Mouse (Mus musculus) hindbrain, postnatal 0 days (tissue): ENCODE data around the gene Prpf31. TPM values are rescaled to one million over a fixed set of nuclear protein-coding genes. Genes with fewer than 3 reads are reported as not detected.

Source experiments
- ATAC-seq: fragments of 200-750 bp; cut with Nextera tagmentation; 2 replicates; pipeline ENCODE4 v1.8.0; 2017; ENCODE audit warnings: mild to moderate bottlenecking, moderate TSS enrichment, moderate library complexity
- DNase-seq: peaks from one replicate; pipeline ENCODE4 v3.0.0-alpha.2; 2015; ENCODE audit warnings: low spot score
- H3K27ac ChIP-seq: fragments of 300-500 bp; sonication (generic); 2 replicates; pipeline ENCODE4 v1.5.1; 2014; ENCODE audit warnings: mild to moderate bottlenecking
- H3K27me3 ChIP-seq: fragments of 300-500 bp; sonication (generic); 2 replicates; pipeline ENCODE4 v1.6.1; 2014; ENCODE audit warnings: low read length, mixed read lengths; ENCODE audit not compliant: insufficient read depth
- H3K36me3 ChIP-seq: fragments of 300-500 bp; sonication (generic); 2 replicates; pipeline ENCODE4 v1.6.1; 2014; ENCODE audit warnings: low read length, mixed read lengths; ENCODE audit not compliant: insufficient read depth
- H3K4me1 ChIP-seq: fragments of 300-500 bp; sonication (generic); 2 replicates; pipeline ENCODE4 v1.6.1; 2014; ENCODE audit warnings: antibody characterized with exemption, low read length, mixed read lengths; ENCODE audit not compliant: insufficient read depth
- H3K4me2 ChIP-seq: fragments of 300-500 bp; sonication (generic); 2 replicates; pipeline ENCODE4 v1.6.1; 2014; ENCODE audit warnings: low read depth, mild to moderate bottlenecking, low read length, moderate library complexity, mixed read lengths
- H3K4me3 ChIP-seq: fragments of 300-500 bp; sonication (generic); 2 replicates; pipeline ENCODE4 v1.5.1; 2014; ENCODE audit warnings: low read length
- H3K9ac ChIP-seq: fragments of 300-500 bp; sonication (generic); replicated peaks from 2 replicates; pipeline ENCODE4 v1.6.1; 2014; ENCODE audit warnings: mild to moderate bottlenecking, low read length, moderate library complexity, mixed read lengths
- H3K9me3 ChIP-seq: fragments of 300-500 bp; sonication (generic); 2 replicates; pipeline ENCODE4 v1.6.1; 2016; ENCODE audit warnings: low read length, mixed read lengths
- CTCF ChIP-seq: IDR thresholded peaks from 2 replicates; pipeline ENCODE4 v1.5.1; 2016; ENCODE audit warnings: antibody characterized with exemption, control low read depth, low read depth
- WGBS: fragments of 180-500 bp; shearing (Covaris S2); extraction: QIAGEN DNeasy Blood & Tissue Kit; methylation state at CpG from one replicate; pipeline ENCODE4 v1.1.7; 2014; 5-methylcytosine and 5-hydroxymethylcytosine counted together
- polyA plus RNA-seq: library from polyadenylated mRNA; unstranded; fragments of >200 nt; fragmentation: Nextera tagmentation; extraction: Ambion mirVana; gene quantifications from 2 replicates; pipeline ENCODE4 v1.2.1, GENCODE M21; 2015
- total RNA-seq: library from RNA; depleted of rRNA; stranded (reverse); fragments of >200 nt; gene quantifications from 2 replicates; pipeline ENCODE4 v1.2.3, GENCODE M21; 2014

The Prpf31 gene
- total and polyA plus RNA-seq, 2 experiments from 2014 or later = 50.8 to 77.6 TPM

GRCm38 (mm10) chr7:3664524-3665214 lies 34.9 kb downstream of the Prpf31 start:
- Histone ChIP-seq H3K4me1 (no peaks in the 10 kb centered on the region), H3K27ac (peak overlapping the region; percentile 79), H3K9me3 (no peaks in the 10 kb centered on the region), H3K27me3 (no peaks in the 10 kb centered on the region), H3K36me3 (peaks cover 23% of the 10 kb centered on the region), H3K4me2 (peak overlapping the region; percentile 62), H3K4me3 (peak overlapping the region; percentile 62), H3K9ac (peak overlapping the region; percentile 64)
- WGBS = 32% methylated on average over 15 of the region's 15 CpGs
- ATAC-seq = peak; percentile 7; the same call in 1 of the 2 replicates
- no peak for DNase-seq
- no peak for TF ChIP-seq CTCF

DNA sequence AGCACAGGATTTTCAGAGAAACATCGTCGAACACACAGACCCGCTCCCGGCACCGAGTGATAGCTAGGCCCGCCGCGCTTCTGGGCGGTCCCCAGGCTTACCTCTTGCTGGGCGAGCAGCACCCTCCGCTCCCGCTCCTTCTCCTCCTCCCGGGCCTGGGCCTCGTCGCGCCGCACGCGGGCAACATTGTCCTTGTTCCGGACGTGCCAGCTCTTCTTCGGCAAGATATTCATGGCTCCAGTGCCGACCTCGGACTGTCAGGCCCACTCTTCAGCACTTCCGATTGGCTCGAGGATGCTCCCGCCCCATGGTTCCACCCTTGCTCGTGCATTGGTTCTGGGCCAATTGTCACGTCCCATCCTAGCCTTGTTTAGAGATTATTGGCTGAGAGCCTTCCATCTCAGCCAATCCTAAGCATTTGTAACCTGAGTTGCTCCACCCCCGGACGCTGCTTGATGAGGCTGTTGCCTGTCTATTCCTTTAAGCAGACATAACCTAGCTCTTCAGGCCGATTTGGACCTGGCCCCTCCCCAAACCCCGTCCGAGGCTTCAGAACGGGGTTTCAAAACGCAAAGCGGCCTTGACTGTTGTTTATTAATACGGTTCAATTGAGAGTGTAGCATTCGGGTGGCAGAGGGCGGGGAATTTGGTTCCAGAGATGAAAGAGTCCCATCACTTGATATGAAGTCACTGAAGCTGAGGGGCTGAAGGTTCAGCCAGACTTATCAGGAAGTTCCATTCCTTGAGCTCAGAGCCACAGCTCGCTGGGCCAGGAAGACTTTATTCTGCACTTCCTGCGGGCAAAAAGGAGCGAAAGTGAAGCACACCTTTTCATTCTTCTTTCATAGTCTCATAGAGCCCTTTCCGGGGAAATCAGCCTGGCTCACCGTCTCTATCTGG lies 35.7 kb downstream of the Prpf31 start, which contains the start of gene Leng1:
Leng1 (minus strand) TSS at position 626 of the 900 bp plus-strand sequence.
- Histone ChIP-seq H3K4me2 (peak within 1 kb of the TSS; percentile 62), H3K9ac (peak within 1 kb of the TSS; percentile 64), H3K9me3 (no peaks in the 10 kb centered on the region), H3K27ac (peak within 1 kb of the TSS; percentile 79), H3K36me3 (peaks cover 15% of the 10 kb centered on the region; the same call in 1 of the 2 replicates), H3K27me3 (no peaks in the 10 kb centered on the region), H3K4me3 (peak within 1 kb of the TSS; percentile 62), H3K4me1 (no peaks in the 10 kb centered on the region)
- peak; percentile 99 for ATAC-seq
- TF ChIP-seq CTCF = no peak
- DNase-seq = peak; percentile 99
- WGBS = 3% methylated on average over 45 of the region's 45 CpGs

DNA sequence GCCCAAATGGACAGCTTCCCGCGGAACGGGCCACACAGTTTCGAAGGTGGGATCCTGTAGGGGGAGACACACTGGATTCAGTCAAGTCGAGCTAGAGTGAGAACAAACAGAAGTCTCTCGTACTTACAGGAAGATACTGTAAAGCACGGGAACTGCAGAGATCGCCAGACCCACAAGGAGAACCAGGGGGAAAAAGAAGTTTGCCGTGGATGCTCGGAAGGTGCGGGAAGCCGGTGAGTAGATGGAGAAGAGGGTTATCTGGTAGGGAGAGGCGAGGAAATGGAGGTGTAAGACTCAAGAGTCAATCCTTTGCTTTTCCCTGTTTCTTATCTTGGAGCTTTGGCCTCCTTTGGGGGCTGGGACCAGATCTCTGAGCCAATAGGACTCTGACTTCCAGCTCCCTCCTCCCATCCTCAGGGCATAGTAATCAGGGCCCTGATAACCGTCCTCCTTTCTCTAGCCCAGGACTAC lies 37.2 kb downstream of the Prpf31 start:
- TF ChIP-seq CTCF = peak; percentile 25; the same call in 1 of the 2 replicates
- no peak for ATAC-seq
- no peaks in the 10 kb centered on the region for H3K9me3 ChIP-seq
- H3K4me2 ChIP-seq = 0 out of 2 replicates have a peak overlapping the region, but pooled peaks have one; percentile 13
- peaks cover 9% of the 10 kb centered on the region; the same call in 1 of the 2 replicates for H3K36me3 ChIP-seq
- no peak for DNase-seq
- H3K9ac ChIP-seq = no peak overlapping the region
- H3K27me3 ChIP-seq = no peaks in the 10 kb centered on the region
- WGBS = 29% methylated on average over 14 of the region's 14 CpGs
- no peak overlapping the region for H3K27ac ChIP-seq
- no peaks in the 10 kb centered on the region for H3K4me1 ChIP-seq
- H3K4me3 ChIP-seq = no peak overlapping the region

GRCm38 (mm10) chr7:3674507-3675227 lies 44.9 kb downstream of the Prpf31 start:
- peak; percentile 90 for ATAC-seq
- H3K27me3 ChIP-seq = no peaks in the 10 kb centered on the region
- 69% methylated on average over 10 of the region's 10 CpGs for WGBS
- no peak overlapping the region for H3K4me2 ChIP-seq
- H3K9me3 ChIP-seq = no peaks in the 10 kb centered on the region
- H3K4me1 ChIP-seq = no peaks in the 10 kb centered on the region
- H3K36me3 ChIP-seq = peaks cover 5% of the 10 kb centered on the region; the same call in 1 of the 2 replicates
- DNase-seq = peak; percentile 90
- no peak overlapping the region for H3K27ac ChIP-seq
- H3K4me3 ChIP-seq = no peak overlapping the region
- 0 out of 2 replicates have a peak overlapping the region, but pooled peaks have one; percentile 9 for H3K9ac ChIP-seq
- TF ChIP-seq CTCF = peak; percentile 95

GRCm38 (mm10) chr7:3675228-3675548 lies 45.4 kb downstream of the Prpf31 start:
- 81% methylated on average over 3 of the region's 3 CpGs for WGBS
- Histone ChIP-seq H3K27ac (no peak overlapping the region), H3K36me3 (peaks cover 7% of the 10 kb centered on the region; the same call in 1 of the 2 replicates), H3K27me3 (no peaks in the 10 kb centered on the region), H3K4me3 (no peak overlapping the region), H3K4me1 (no peaks in the 10 kb centered on the region), H3K9me3 (no peaks in the 10 kb centered on the region), H3K9ac (no peak overlapping the region), H3K4me2 (no peak overlapping the region)
- DNase-seq (no peak), ATAC-seq (0 out of 2 replicates have a peak, but pooled peaks have one; percentile 10)
- TF ChIP-seq CTCF = no peak

DNA sequence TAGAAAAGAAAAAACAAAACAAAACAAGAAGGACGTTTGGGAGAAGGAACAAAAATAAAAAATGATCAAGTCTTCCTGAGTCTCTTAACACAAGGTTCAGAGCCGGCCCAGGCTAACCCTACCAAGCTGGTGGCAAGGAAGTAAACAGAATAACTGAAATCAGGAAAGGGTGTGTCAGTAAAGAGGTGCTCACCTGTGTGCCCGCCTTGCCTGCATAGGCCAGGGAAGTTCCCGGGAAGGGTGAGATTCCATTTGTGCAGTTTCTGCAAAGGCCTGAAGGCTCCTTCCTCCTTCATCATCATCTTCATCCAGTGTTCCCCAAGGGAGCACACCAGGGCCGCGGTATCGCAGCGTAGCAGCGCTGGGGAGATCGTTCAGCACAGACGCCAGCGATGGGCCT lies 46.6 kb downstream of the Prpf31 start:
- Histone ChIP-seq H3K9ac (no peak overlapping the region), H3K4me1 (no peaks in the 10 kb centered on the region), H3K27ac (no peak overlapping the region), H3K4me3 (no peak overlapping the region), H3K4me2 (no peak overlapping the region), H3K9me3 (no peaks in the 10 kb centered on the region), H3K36me3 (peaks cover 14% of the 10 kb centered on the region; the same call in 1 of the 2 replicates), H3K27me3 (no peaks in the 10 kb centered on the region)
- no peak for DNase-seq
- WGBS = 84% methylated on average over 12 of the region's 12 CpGs
- TF ChIP-seq CTCF = no peak
- ATAC-seq = no peak
